Mouse (Mus musculus) heart, adult 18-20 months (tissue): ENCODE results near the gene Slc6a15. TPM values are rescaled to one million over a fixed set of nuclear protein-coding genes. Genes with fewer than 3 reads are reported as not detected.

Experiments
- DNase-seq, 2 experiments: peaks; one replicate each; pipeline ENCODE4 v3.0.0; 2021 to 2022; ENCODE audit warnings: mixed read lengths in 1 of 2
- long read RNA-seq, 2 experiments: library from polyadenylated mRNA; stranded (forward); transcript quantifications; one replicate each; pipeline ENCODE4 v2.0.0; 2021
- total RNA-seq, 2 experiments: library from RNA; stranded (reverse); gene quantifications; 2 replicates each; pipeline ENCODE4 v1.2.3; 2021

The Slc6a15 gene
- under 1 TPM; 0.45 to 0.82 TPM for total RNA-seq
- long read RNA-seq, experiment 1, partial matches to known transcripts: 0 of 1 reads
- long read RNA-seq, experiment 1, other reads (novel, unspliced or antisense): 1 of 1 reads
- long read RNA-seq, experiment 2: 0 reads

DNA sequence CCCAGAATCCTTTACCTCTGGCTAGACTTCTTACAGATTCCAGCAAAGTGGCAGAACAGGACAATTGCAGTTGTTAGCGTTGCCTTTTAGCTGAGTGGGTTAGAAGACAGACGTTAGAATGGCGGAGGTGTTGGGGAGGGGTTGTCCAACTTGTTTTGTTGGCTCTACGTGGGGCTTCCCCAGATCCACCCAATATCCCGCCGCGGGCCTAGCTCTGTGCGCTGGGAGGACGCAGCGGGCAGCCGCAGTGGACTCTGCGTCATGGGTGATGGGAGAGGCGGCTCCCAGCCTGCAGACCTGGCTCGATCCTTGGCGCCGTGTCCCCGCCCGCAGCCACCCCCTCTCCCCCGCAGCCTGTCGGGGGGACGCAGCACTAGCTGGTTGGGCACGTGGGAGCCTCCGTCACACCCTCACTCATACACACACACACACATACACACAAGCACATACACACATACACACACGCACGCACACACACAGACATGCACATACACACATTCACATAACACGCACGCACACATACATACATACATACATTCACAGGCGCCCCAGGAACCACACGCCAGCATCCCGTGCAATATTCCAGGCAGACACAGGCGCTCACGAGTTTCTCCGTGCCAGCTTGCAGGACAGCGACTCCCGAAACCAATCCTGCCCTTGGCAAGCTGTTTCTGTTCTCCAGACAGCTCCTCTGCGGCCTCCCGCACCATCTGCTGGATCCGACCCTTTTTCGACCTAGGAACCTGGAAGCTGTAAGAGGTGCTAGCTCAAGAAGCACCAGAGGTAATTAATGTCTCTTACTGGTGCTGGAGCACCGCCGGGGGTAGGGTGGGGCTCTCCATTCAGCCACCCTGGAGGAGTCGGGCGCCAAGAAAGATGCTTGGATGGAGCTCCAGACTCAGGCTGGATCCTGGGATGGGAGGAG is at the start of gene Slc6a15:
Gene Slc6a15 (plus strand): TSS at position 413 of the 925 bp plus-strand sequence.
- peak in 1 of 2 experiments; percentile 2 for DNase-seq

DNA sequence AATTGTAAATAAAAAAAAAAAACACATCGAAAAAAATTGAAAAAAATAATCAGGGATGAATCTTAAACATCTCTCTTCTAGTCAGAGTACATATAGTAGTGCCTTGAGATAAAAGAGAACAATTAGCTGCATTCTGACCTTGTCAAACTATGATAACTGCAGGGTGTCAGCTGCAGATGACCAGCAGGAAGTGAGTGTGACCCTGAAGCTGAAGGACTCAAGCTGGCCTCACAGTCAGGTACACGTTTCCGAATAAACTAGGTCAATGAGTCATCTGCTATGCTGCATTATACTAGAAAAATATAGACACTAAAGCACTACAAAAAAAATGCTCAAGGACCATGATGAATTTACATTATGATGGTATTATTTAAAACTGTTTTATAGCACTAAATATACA is 45.6 kb upstream of the Slc6a15 start:
- no peak for DNase-seq

DNA sequence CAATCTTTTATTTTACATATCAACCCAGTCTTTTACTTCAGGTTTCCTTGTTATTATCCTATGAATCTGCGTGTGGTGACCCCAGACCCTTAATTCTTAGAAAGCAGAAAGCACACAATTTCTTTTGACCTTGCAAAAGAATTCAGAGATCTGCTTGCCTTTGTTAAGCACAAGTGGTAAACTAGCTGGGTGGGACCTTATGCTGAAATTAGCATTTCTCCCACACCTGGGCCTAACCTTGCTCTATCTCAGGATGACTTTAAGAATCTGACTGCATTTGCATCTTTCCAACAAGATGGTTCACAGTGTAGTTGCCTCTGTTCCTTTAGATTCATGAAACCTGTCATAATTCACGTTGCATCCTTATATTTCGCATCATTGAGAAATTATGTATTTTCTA is 44.2 kb upstream of the Slc6a15 start:
- no peak for DNase-seq

DNA sequence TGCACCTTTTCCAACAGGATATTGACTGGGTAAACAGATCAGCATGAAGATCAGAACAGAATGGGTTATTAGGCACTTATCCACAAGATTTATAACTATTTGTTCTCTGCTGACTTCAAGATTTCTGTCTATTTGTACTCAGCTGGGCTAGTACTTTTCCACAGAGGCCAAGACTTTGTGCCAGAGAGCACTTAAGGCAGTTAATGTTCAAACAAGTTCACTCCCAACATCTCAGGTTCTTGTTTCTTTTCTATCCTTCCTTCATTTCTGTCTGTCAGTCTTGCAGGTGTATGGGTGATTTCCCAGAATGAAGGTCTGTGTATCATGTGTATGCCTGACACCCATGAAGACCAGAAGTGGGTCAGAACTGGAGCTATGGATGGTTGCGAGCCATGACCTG is 33.3 kb upstream of the Slc6a15 start:
- DNase-seq: no peak

DNA sequence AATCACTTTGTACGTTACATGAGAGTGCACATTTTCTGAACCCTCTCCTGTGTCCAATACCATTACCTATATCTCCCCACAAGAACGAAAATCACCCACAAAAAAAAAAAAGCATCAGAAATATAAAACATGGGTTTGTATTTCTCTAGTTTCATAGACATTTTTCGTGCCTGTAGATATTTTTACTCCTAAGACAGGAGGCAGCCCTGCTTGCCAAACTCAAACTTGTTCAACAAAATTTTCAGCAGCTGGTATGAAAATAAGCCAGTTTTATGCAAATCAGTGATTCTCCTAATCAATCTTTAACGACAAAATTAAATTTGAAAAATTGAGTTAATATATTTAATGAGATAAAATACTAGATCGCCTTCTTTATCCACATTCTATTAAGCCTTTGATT is 27.7 kb upstream of the Slc6a15 start:
- no peak for DNase-seq

DNA sequence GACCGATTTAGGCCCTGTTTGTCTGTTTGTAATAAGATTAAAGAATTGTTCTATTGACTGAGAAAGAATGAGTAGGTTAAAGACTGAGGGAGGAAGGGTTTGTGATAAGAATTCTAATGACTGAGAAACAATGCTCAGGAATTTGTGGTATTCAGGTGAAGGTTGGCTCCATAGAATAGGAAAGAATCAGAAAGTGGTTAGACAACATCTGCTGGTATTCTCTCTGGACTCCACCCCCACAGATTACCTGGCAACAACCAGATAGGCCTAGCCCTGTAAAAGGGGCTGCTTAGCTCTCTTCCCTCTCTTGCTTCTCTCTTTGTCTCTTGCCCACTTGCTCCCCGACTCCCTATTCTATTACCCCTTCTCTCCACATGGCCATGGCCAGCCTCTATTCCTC is 20.8 kb upstream of the Slc6a15 start:
- DNase-seq: no peak

DNA sequence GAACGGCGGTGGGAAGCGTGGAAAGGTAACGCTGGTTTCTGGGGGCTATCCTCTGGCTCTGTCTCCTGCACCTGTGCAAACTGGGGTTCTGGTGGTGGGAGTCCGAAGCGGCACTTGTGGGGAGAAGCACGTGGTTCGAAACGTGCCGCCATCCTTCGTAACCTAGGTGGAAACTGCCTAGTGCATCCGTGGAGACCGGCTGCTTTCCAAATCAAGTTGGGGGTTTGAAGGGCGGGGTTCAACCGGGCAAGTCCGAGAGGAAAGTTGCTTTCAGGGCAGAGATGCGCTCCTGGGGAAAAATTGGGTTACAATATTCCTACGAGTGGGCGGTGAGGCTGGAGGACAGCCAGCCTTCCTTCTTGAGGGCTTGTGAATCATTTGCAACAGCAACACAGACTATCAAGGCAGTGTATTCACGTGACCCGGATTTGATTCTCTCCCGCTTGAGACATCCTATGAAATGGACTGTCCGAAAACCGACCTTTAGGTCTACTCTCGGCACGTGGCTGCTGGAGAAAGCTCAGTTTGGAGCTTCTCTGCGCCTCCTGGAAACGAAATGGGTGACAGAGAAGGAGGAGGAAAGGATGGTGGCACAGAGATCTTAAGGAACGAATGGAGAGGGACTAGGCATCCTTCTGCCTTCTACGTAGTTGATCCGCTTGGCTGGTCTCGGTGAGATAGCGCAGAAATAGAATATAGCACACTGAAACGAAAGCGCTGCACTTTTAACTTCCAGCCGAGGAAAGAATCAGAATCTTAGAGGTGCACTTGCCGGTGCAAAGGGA is 905 bp downstream of the Slc6a15 start:
- peak in 1 of 2 experiments; percentile 2 for DNase-seq

DNA sequence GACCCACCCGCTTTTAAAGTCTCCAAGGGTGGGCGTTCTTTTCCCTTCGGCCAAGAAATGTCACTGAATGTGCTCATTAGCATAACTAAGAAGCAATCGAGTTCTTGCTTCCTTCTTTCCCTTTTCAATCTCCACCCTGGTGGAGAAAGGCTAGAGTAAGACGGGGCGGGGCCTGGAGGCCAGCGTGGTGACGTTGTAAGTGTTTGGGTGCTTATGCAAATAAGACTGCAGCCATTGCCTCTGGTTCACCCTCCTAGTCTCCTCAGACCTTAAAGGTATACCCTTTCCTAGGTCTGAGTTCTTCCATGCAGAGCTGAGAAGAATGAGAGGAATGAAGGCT is 1.5 kb downstream of the Slc6a15 start:
- peak; percentile 2 to 7 for DNase-seq

DNA sequence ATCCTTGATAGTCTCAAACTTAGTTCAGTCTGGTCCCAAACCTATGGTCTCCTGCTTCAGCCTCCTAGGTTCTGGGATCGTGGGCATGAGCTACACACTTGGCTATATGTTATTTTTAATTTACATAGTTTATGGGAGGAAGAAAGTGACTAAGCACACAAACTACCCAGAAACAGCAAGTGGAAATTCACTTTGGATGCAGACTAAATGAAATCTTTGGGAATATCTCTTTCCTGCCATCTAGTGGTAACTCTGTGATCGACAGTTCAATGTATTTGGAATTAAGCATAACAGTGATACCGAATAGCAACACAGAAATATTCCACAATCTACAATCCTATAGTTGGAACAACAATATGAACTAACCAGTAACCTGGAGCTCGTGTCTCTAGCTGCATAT is 34.6 kb downstream of the Slc6a15 start:
- peak in 1 of 2 experiments; percentile 7 for DNase-seq

DNA sequence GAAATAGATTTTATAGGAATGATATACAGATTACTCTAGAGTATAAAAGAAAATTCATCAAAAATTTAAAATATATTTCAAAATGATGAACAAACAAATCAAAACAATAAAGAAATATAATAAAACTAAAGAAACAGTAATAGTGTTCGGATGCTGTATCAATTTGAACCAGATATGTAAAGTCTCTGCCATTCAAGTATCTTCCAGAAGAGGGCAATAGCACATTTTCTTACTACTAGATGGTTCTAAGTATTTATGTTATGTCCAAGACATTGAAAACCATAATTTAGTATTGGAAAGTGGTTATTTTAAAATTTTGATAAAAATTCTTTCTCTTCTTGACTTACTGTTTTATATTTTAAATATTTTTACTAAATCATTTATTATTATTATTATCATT is 60.1 kb downstream of the Slc6a15 start:
- DNase-seq: no peak

DNA sequence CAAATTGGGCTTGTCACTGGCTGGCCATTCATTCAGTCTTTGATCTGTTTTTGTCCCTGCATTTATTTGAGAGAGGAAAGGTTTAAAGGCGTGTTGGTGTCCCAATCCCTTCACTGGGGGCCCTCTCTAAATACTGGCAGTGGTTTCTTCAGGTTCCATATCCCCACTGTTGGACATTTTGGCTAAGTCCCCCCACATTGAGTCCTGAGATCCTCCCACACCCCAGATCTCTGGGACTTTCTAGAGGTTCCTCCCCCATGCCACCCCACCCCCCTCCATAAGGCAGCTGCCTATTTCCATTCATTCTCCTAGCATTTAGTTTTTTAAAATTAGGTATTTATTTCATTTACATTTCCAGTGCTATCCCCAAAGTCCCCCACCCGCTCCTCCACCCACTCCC is 75.0 kb downstream of the Slc6a15 start:
- no peak for DNase-seq

DNA sequence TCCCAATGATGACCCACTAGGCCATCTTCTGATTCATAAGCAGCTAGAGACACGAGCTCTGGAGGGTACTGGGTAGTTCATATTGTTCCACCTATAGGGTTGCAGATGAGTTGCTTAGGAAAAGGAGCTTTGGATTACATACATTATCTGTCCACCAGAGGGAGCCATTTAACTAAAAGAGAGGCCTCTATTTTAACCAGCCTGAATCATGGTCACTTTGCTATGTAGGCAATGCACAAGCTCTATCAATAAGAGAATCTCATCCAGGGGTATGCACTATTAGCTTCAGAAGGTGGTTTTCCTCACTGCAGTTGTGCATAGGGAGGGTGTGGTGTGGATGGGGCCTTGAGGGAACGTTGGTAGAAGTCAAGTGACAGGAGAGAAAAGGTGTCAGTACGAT is 75.5 kb downstream of the Slc6a15 start:
- peak in 1 of 2 experiments; percentile 51 for DNase-seq

DNA sequence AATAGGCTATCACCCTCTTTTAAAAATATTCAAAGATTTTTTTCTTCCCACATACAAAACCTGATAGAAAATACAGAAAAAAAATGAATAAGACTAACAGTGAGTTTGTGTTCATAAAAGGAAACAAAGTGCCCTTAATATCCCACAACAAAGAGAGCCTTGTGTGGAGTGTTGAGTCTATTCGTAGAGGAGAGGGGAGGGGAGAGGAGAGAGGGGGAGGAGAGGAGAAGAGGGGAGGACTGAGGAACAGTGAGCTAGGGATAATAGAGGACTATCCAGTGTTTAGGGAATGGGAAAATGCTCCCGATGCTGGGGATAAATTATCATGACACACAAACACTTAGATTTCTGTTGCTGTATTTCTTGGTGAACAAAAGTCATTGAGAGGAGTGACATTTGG is 80.8 kb downstream of the Slc6a15 start:
- no peak for DNase-seq

DNA sequence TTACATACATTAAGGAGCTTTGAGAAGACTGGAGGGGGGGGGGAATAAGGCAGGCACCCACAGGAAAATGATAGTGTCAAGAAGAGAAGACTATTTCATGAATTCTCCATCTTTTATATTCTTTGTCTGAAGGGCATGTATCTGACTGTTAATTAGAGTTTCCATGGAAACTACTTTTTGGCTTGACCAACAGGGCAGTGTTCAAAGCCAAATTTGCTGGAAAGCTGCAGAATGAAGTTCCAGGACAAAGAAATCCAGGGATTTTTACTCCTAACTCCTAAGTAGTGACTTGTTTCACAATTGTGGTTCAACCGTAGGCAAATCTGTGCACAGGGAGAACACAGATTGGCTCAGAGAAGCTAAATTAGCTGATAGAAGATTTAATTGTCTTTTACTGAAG is 90.3 kb downstream of the Slc6a15 start:
- no peak for DNase-seq

Other genes with a start within 250 kb of the Slc6a15 start
- under 1 TPM in 1 of 2 experiments, not detected in 1; 0.10 TPM for gene Lrriq1, start 131.5 kb upstream of the Slc6a15 start, total RNA-seq